Mouse (Mus musculus): ENCODE data around the gene Syne1. TPM values are rescaled to one million over a fixed set of nuclear protein-coding genes. Genes with fewer than 3 reads are reported as not detected.

Syne1 gene
- polyA plus RNA-seq, 1 experiment from 2014 or later: 8.6 TPM

GRCm38 (mm10) chr10:5558808-5559207 lies 7.5 kb upstream of the Syne1 start:
- Histone ChIP-seq H3K4me2 (no peak overlapping the region), H3K9me3 (no peaks in the 10 kb centered on the region), H3K27ac (no peak overlapping the region), H3K27me3 (no peaks in the 10 kb centered on the region), H3K4me3 (no peak overlapping the region), H3K9ac (no peak overlapping the region), H3K36me3 (no peaks in the 10 kb centered on the region), H3K4me1 (replicated peaks) (no peaks in the 10 kb centered on the region)
- no peak for ATAC-seq (ENCODE audit: low FRiP score)

- Histone ChIP-seq H3K9ac (no peak overlapping the region), H3K27ac (no peak overlapping the region), H3K4me2 (no peak overlapping the region), H3K36me3 (no peaks in the 10 kb centered on the region), H3K27me3 (no peaks in the 10 kb centered on the region), H3K9me3 (no peaks in the 10 kb centered on the region), H3K4me1 (replicated peaks) (no peaks in the 10 kb centered on the region), H3K4me3 (no peak overlapping the region)
- 24% methylated on average over 5 of the region's 5 CpGs for WGBS
- no peak for ATAC-seq (ENCODE audit: low FRiP score)
Observed at GRCm38 (mm10) chr10:5554941-5555340, 3.7 kb upstream of the Syne1 start.

- WGBS: under 1% methylated on average over 43 of the region's 44 CpGs
- peak; percentile 95 for ATAC-seq (ENCODE audit: low FRiP score)
- peak overlapping the region; percentile 66 for H3K4me3 ChIP-seq
- H3K27me3 ChIP-seq: no peaks in the 10 kb centered on the region
- peak overlapping the region; percentile 83 for H3K9ac ChIP-seq
- H3K4me1 ChIP-seq (replicated peaks): peaks cover 8% of the 10 kb centered on the region
- H3K9me3 ChIP-seq: no peaks in the 10 kb centered on the region
- H3K36me3 ChIP-seq: no peaks in the 10 kb centered on the region
- peak overlapping the region; percentile 85 for H3K27ac ChIP-seq
- peak overlapping the region; percentile 83 for H3K4me2 ChIP-seq
Observed at GRCm38 (mm10) chr10:5550168-5551021, 887 bp downstream of the Syne1 start.

GRCm38 (mm10) chr10:5549871-5550167 lies 1.5 kb downstream of the Syne1 start:
- ATAC-seq (ENCODE audit: low FRiP score): no peak
- H3K4me1 ChIP-seq (replicated peaks): peaks cover 8% of the 10 kb centered on the region
- peak overlapping the region; percentile 66 for H3K4me3 ChIP-seq
- H3K9me3 ChIP-seq: no peaks in the 10 kb centered on the region
- H3K27ac ChIP-seq: peak overlapping the region; percentile 85
- peak overlapping the region; percentile 83 for H3K9ac ChIP-seq
- H3K4me2 ChIP-seq: peak overlapping the region; percentile 83
- 9% methylated on average over 6 of the region's 6 CpGs for WGBS
- no peaks in the 10 kb centered on the region for H3K36me3 ChIP-seq
- no peaks in the 10 kb centered on the region for H3K27me3 ChIP-seq

GRCm38 (mm10) chr10:5548651-5549050 lies 2.6 kb downstream of the Syne1 start:
- Histone ChIP-seq H3K27ac (no peak overlapping the region), H3K4me3 (no peak overlapping the region), H3K36me3 (no peaks in the 10 kb centered on the region), H3K9me3 (no peaks in the 10 kb centered on the region), H3K4me2 (0 out of 2 replicates have a peak overlapping the region, but pooled peaks have one; percentile 10), H3K27me3 (no peaks in the 10 kb centered on the region), H3K9ac (no peak overlapping the region), H3K4me1 (replicated peaks) (peaks cover 8% of the 10 kb centered on the region)
- ATAC-seq (ENCODE audit: low FRiP score): no peak
- 92% methylated on average over 2 of the region's 2 CpGs for WGBS

GRCm38 (mm10) chr10:5547769-5548168 lies 3.5 kb downstream of the Syne1 start:
- 92% methylated on average over 9 of the region's 9 CpGs for WGBS

GRCm38 (mm10) chr10:5546428-5546827 lies 4.9 kb downstream of the Syne1 start:
- H3K4me1 ChIP-seq (replicated peaks): peaks cover 8% of the 10 kb centered on the region
- H3K36me3 ChIP-seq: no peaks in the 10 kb centered on the region
- no peak overlapping the region for H3K9ac ChIP-seq
- H3K27ac ChIP-seq: no peak overlapping the region
- WGBS: 95% methylated on average over 5 of the region's 5 CpGs
- H3K27me3 ChIP-seq: no peaks in the 10 kb centered on the region
- no peak overlapping the region for H3K4me2 ChIP-seq
- H3K9me3 ChIP-seq: no peaks in the 10 kb centered on the region
- no peak for ATAC-seq (ENCODE audit: low FRiP score)
- no peak overlapping the region for H3K4me3 ChIP-seq

More at GRCm38 (mm10) chr10:5547769-5548168, 3.5 kb downstream of the Syne1 start:
- Histone ChIP-seq H3K9me3 (no peaks in the 10 kb centered on the region), H3K27ac (no peak overlapping the region), H3K4me3 (no peak overlapping the region), H3K36me3 (no peaks in the 10 kb centered on the region), H3K27me3 (no peaks in the 10 kb centered on the region), H3K9ac (no peak overlapping the region), H3K4me1 (replicated peaks) (peaks cover 8% of the 10 kb centered on the region), H3K4me2 (no peak overlapping the region)
- no peak for ATAC-seq (ENCODE audit: low FRiP score)

GRCm38 (mm10) chr10:5528284-5528683 lies 23.0 kb downstream of the Syne1 start:
- H3K9me3 ChIP-seq: no peaks in the 10 kb centered on the region
- H3K4me3 ChIP-seq: no peak overlapping the region
- no peaks in the 10 kb centered on the region for H3K27me3 ChIP-seq
- no peak overlapping the region for H3K27ac ChIP-seq
- no peak overlapping the region for H3K9ac ChIP-seq
- no peak overlapping the region for H3K4me2 ChIP-seq
- H3K4me1 ChIP-seq (replicated peaks): no peaks in the 10 kb centered on the region
- ATAC-seq (ENCODE audit: low FRiP score): no peak
- H3K36me3 ChIP-seq: no peaks in the 10 kb centered on the region
- 94% methylated on average over 1 of the region's 1 CpGs for WGBS

GRCm38 (mm10) chr10:5527634-5528033 lies 23.6 kb downstream of the Syne1 start:
- Histone ChIP-seq H3K9me3 (no peaks in the 10 kb centered on the region), H3K27me3 (no peaks in the 10 kb centered on the region), H3K36me3 (no peaks in the 10 kb centered on the region), H3K9ac (no peak overlapping the region), H3K27ac (no peak overlapping the region), H3K4me1 (replicated peaks) (no peaks in the 10 kb centered on the region), H3K4me3 (no peak overlapping the region), H3K4me2 (no peak overlapping the region)
- WGBS: 91% methylated on average over 4 of the region's 4 CpGs
- no peak for ATAC-seq (ENCODE audit: low FRiP score)

- Histone ChIP-seq H3K4me3 (no peak overlapping the region), H3K9me3 (no peaks in the 10 kb centered on the region), H3K4me2 (no peak overlapping the region), H3K9ac (no peak overlapping the region), H3K27me3 (no peaks in the 10 kb centered on the region), H3K27ac (no peak overlapping the region), H3K4me1 (replicated peaks) (no peaks in the 10 kb centered on the region), H3K36me3 (no peaks in the 10 kb centered on the region)
- WGBS: 94% methylated on average over 4 of the region's 4 CpGs
- no peak for ATAC-seq (ENCODE audit: low FRiP score)
Observed at GRCm38 (mm10) chr10:5522904-5523303, 28.4 kb downstream of the Syne1 start.

- Histone ChIP-seq H3K4me3 (no peak overlapping the region), H3K27ac (no peak overlapping the region), H3K9ac (no peak overlapping the region), H3K4me1 (replicated peaks) (no peaks in the 10 kb centered on the region), H3K36me3 (no peaks in the 10 kb centered on the region), H3K9me3 (no peaks in the 10 kb centered on the region), H3K4me2 (no peak overlapping the region), H3K27me3 (no peaks in the 10 kb centered on the region)
- 99% methylated on average over 3 of the region's 3 CpGs for WGBS
- ATAC-seq (ENCODE audit: low FRiP score): no peak
Observed at GRCm38 (mm10) chr10:5522276-5522675, 29.0 kb downstream of the Syne1 start.

GRCm38 (mm10) chr10:5520695-5521094 lies 30.6 kb downstream of the Syne1 start:
- no peak overlapping the region for H3K4me2 ChIP-seq
- no peaks in the 10 kb centered on the region for H3K36me3 ChIP-seq
- H3K4me3 ChIP-seq: no peak overlapping the region
- WGBS: 88% methylated on average over 1 of the region's 1 CpGs
- no peak overlapping the region for H3K9ac ChIP-seq
- H3K27me3 ChIP-seq: no peaks in the 10 kb centered on the region
- no peak for ATAC-seq (ENCODE audit: low FRiP score)
- no peak overlapping the region for H3K27ac ChIP-seq
- no peaks in the 10 kb centered on the region for H3K4me1 ChIP-seq (replicated peaks)
- no peaks in the 10 kb centered on the region for H3K9me3 ChIP-seq

- Histone ChIP-seq H3K27me3 (no peaks in the 10 kb centered on the region), H3K9ac (no peak overlapping the region), H3K9me3 (no peaks in the 10 kb centered on the region), H3K36me3 (no peaks in the 10 kb centered on the region), H3K4me1 (replicated peaks) (no peaks in the 10 kb centered on the region), H3K27ac (no peak overlapping the region), H3K4me3 (no peak overlapping the region), H3K4me2 (no peak overlapping the region)
- WGBS: 17% methylated on average over 3 of the region's 3 CpGs
- ATAC-seq (ENCODE audit: low FRiP score): no peak
Observed at GRCm38 (mm10) chr10:5515330-5515729, 36.0 kb downstream of the Syne1 start.
